Mouse (Mus musculus) heart, postnatal 0 days (tissue): ENCODE data around the gene Srpr.

Source experiments
- CTCF ChIP-seq: IDR thresholded peaks from 2 replicates; pipeline ENCODE4 v1.5.1; 2016; ENCODE audit warnings: antibody characterized with exemption, control low read depth, low read depth
- EP300 ChIP-seq: IDR thresholded peaks from 2 replicates; pipeline ENCODE4 v1.6.1; 2016; ENCODE audit warnings: antibody characterized with exemption, low read depth

GRCm38 (mm10) chr9:35194048-35194447, 5.9 kb upstream of the Srpr start:
- TF ChIP-seq CTCF = no peak
- TF ChIP-seq EP300 = no peak
